Mouse (Mus musculus) MEL (cell line): ENCODE measurements at regions not wholly inside any gene's neighbourhood (a gene's known extent, or its start where the extent isn't known, plus 50 kb on each side); places are given as distances from the start of the nearest gene placed in this dataset.
A peak's percentile ranks its signal among the peaks of the same experiment; 100 is the strongest.
"Not testable (repeated sequence)": the region's sequence is repeated elsewhere in the genome, so short reads cannot be mapped to it uniquely, and the experiment has no call there.

Experiments
- DNase-seq: peaks from one replicate; pipeline ENCODE4 v3.0.0; 2011; ENCODE audit warnings: low read depth, low spot score
- H3K27ac ChIP-seq: 2 replicates; pipeline ENCODE4 v1.5.1; 2012; ENCODE audit warnings: low read depth, mild to moderate bottlenecking, control low read depth, low read length, moderate library complexity; ENCODE audit not compliant: control insufficient read depth
- H3K27me3 ChIP-seq, 2 experiments: fragments of 150-350 bp in 1 of 2; sonication (generic) in 1 of 2; 2 replicates each; pipeline ENCODE4 v1.6.1; 2012; ENCODE audit warnings: low read length in 2 of 2, mild to moderate bottlenecking in 2 of 2, improper control_type of control experiment in 1 of 2, moderate library complexity in 1 of 2; ENCODE audit not compliant: insufficient read depth in 2 of 2, control insufficient read depth in 1 of 2
- H3K36me3 ChIP-seq, 2 experiments: 2 replicates each; pipeline ENCODE4 v1.6.1; 2012 to 2014; ENCODE audit warnings: low read length in 2 of 2, improper control_type of control experiment in 1 of 2, inconsistent platforms in 1 of 2, mild to moderate bottlenecking in 1 of 2; ENCODE audit not compliant: insufficient read depth in 2 of 2, control insufficient read depth in 1 of 2
- H3K4me1 ChIP-seq, 2 experiments: fragments of 150-350 bp in 1 of 2; sonication (generic) in 1 of 2; 2 replicates each; pipeline ENCODE4 v1.6.1; 2012; ENCODE audit warnings: low read length in 2 of 2, improper control_type of control experiment in 1 of 2, mild to moderate bottlenecking in 1 of 2; ENCODE audit not compliant: insufficient read depth in 2 of 2, control insufficient read depth in 1 of 2
- H3K4me3 ChIP-seq, 2 experiments: fragments of 150-350 bp in 1 of 2; sonication (generic) in 1 of 2; 2 replicates each; pipeline ENCODE4 v1.5.1; 2012; ENCODE audit warnings: low read depth in 2 of 2, low read length in 2 of 2, mild to moderate bottlenecking in 2 of 2, moderate library complexity in 2 of 2, control low read depth in 1 of 2, improper control_type of control experiment in 1 of 2; ENCODE audit not compliant: control insufficient read depth in 1 of 2, insufficient read depth in 1 of 2
- H3K79me2 ChIP-seq: 2 replicates; pipeline ENCODE4 v1.6.1; 2012; ENCODE audit warnings: mild to moderate bottlenecking, low read length, moderate library complexity; ENCODE audit not compliant: control insufficient read depth, poor library complexity, insufficient read depth
- H3K9ac ChIP-seq: 2 replicates; pipeline ENCODE4 v1.6.1; 2012; ENCODE audit warnings: low read depth, mild to moderate bottlenecking, control low read depth, low read length, moderate library complexity; ENCODE audit not compliant: control insufficient read depth, poor library complexity, severe bottlenecking
- H3K9me3 ChIP-seq: fragments of 150-350 bp; sonication (generic); replicated peaks from 2 replicates; pipeline ENCODE4 v1.6.1; 2012; ENCODE audit warnings: mild to moderate bottlenecking, low read length, improper control_type of control experiment, moderate library complexity; ENCODE audit not compliant: insufficient read depth
- BHLHE40 ChIP-seq: IDR thresholded peaks from 2 replicates; pipeline ENCODE4 v1.6.1; 2012; ENCODE audit warnings: low read depth, mild to moderate bottlenecking, inconsistent platforms, low read length, improper control_type of control experiment, borderline replicate concordance
- CTCF ChIP-seq, 3 experiments: IDR thresholded peaks in 2 of 3; conservative IDR thresholded peaks in 1 of 3; 2 replicates each; pipeline ENCODE4 v1.5.1; 2011 to 2012; ENCODE audit warnings: low read length in 3 of 3, low read depth in 2 of 3, mild to moderate bottlenecking in 2 of 3, improper control_type of control experiment in 1 of 3, inconsistent platforms in 1 of 3, mixed read lengths in 1 of 3, moderate library complexity in 1 of 3; ENCODE audit not compliant: control insufficient read depth in 1 of 3, insufficient read depth in 1 of 3, poor library complexity in 1 of 3, severe bottlenecking in 1 of 3
- ETS1 ChIP-seq: IDR thresholded peaks from 2 replicates; pipeline ENCODE4 v1.6.1; 2012; ENCODE audit warnings: low read depth, mild to moderate bottlenecking, inconsistent platforms, low read length, improper control_type of control experiment, moderate library complexity
- KAT2A ChIP-seq: conservative IDR thresholded peaks from 2 replicates; pipeline ENCODE4 v1.6.1; 2012; ENCODE audit warnings: low read depth, low read length, improper control_type of control experiment, inconsistent platforms
- POLR2AphosphoS2 ChIP-seq: IDR thresholded peaks from 2 replicates; pipeline ENCODE4 v1.6.1; 2011; ENCODE audit warnings: low read length, improper control_type of control experiment
- RAD21 ChIP-seq: IDR thresholded peaks from 2 replicates; pipeline ENCODE4 v1.6.1; 2011; ENCODE audit warnings: mild to moderate bottlenecking, low read depth, low read length, improper control_type of control experiment
- RCOR1 ChIP-seq: IDR thresholded peaks from 2 replicates; pipeline ENCODE4 v1.6.1; 2012; ENCODE audit warnings: low read depth, mild to moderate bottlenecking, inconsistent platforms, low read length, improper control_type of control experiment
- TBP ChIP-seq: IDR thresholded peaks from 2 replicates; pipeline ENCODE4 v1.8.0; 2011; ENCODE audit warnings: low read depth, low read length, improper control_type of control experiment
- ZNF384 ChIP-seq: IDR thresholded peaks from 2 replicates; pipeline ENCODE4 v1.6.1; 2012; ENCODE audit warnings: low read depth, mild to moderate bottlenecking, inconsistent platforms, low read length, improper control_type of control experiment

GRCm38 (mm10) chr7:60438781-60439180, 298.8 kb upstream of the Snrpn start:
- Histone ChIP-seq H3K4me3 (no peak overlapping the region), H3K9me3 (no peaks in the 10 kb centered on the region), H3K27me3 (no peaks in the 10 kb centered on the region), H3K9ac (no peak overlapping the region), H3K4me1 (no peaks in the 10 kb centered on the region), H3K36me3 (no peaks in the 10 kb centered on the region), H3K79me2 (no peaks in the 10 kb centered on the region), H3K27ac (no peak overlapping the region)
- TF ChIP-seq BHLHE40: no peak
- no peak for TF ChIP-seq ZNF384
- TF ChIP-seq KAT2A: no peak
- TF ChIP-seq CTCF (IDR thresholded peaks at IDR 0.05 in 2 of 3, conservative IDR thresholded peaks at IDR 0.05 in 1 of 3; ENCODE audit: control insufficient read depth in 1 of 3, insufficient read depth in 1 of 3, low read depth in 2 of 3, low read length in 3 of 3, poor library complexity in 1 of 3, severe bottlenecking in 1 of 3): no peak
- no peak for TF ChIP-seq POLR2AphosphoS2
- TF ChIP-seq ETS1: no peak
- TF ChIP-seq TBP: no peak
- TF ChIP-seq RCOR1: no peak
- no peak for DNase-seq

GRCm38 (mm10) chr7:60391011-60391863, 251.2 kb upstream of the Snrpn start:
- not testable (repeated sequence) for DNase-seq, H3K4me1 ChIP-seq, H3K36me3 ChIP-seq, H3K27ac ChIP-seq, H3K9ac ChIP-seq, H3K79me2 ChIP-seq, H3K9me3 ChIP-seq, H3K27me3 ChIP-seq, H3K4me3 ChIP-seq

GRCm38 (mm10) chr7:60386957-60387356, 246.9 kb upstream of the Snrpn start:
- not testable (repeated sequence) for DNase-seq, H3K4me1 ChIP-seq, H3K9ac ChIP-seq, H3K36me3 ChIP-seq, H3K4me3 ChIP-seq, H3K79me2 ChIP-seq, H3K27me3 ChIP-seq, H3K9me3 ChIP-seq, H3K27ac ChIP-seq
- peak in 1 of 3 experiments; percentile 13; a peak in 2 of 6 replicates for TF ChIP-seq CTCF (IDR thresholded peaks at IDR 0.05 in 2 of 3, conservative IDR thresholded peaks at IDR 0.05 in 1 of 3; ENCODE audit: control insufficient read depth in 1 of 3, insufficient read depth in 1 of 3, low read depth in 2 of 3, low read length in 3 of 3, poor library complexity in 1 of 3, severe bottlenecking in 1 of 3)
- peak; percentile 11; the same call in 1 of the 2 replicates for TF ChIP-seq RAD21

GRCm38 (mm10) chr7:60374001-60374400, 234.0 kb upstream of the Snrpn start:
- not testable (repeated sequence) for H3K9me3 ChIP-seq, H3K79me2 ChIP-seq, H3K27me3 ChIP-seq, H3K4me1 ChIP-seq, H3K4me3 ChIP-seq, H3K36me3 ChIP-seq, H3K27ac ChIP-seq, H3K9ac ChIP-seq
- peak; percentile 3 for DNase-seq

GRCm38 (mm10) chr7:60352206-60352605, 212.2 kb upstream of the Snrpn start:
- H3K27me3 ChIP-seq, H3K9ac ChIP-seq, H3K79me2 ChIP-seq, DNase-seq, H3K4me3 ChIP-seq, H3K9me3 ChIP-seq, H3K36me3 ChIP-seq, H3K27ac ChIP-seq, H3K4me1 ChIP-seq: not testable (repeated sequence)
